Mouse (Mus musculus) intestine, embryonic 16.5 days (tissue): ENCODE results near the gene Vgll4. TPM values are rescaled to one million over a fixed set of nuclear protein-coding genes. Genes with fewer than 3 reads are reported as not detected.
"Not testable (repeated sequence)": the region's sequence is repeated elsewhere in the genome, so short reads cannot be mapped to it uniquely, and the experiment has no call there.

Source experiments
- ATAC-seq: fragments of 200-750 bp; cut with Nextera tagmentation; 2 replicates; pipeline ENCODE4 v1.8.0; 2017; ENCODE audit warnings: moderate TSS enrichment, moderate library complexity
- H3K27ac ChIP-seq: fragments of 300-500 bp; sonication (generic); 2 replicates; pipeline ENCODE4 v1.5.1; 2014; ENCODE audit warnings: mild to moderate bottlenecking, low read length
- H3K27me3 ChIP-seq: fragments of 300-500 bp; sonication (generic); replicated peaks from 2 replicates; pipeline ENCODE4 v1.6.1; 2014; ENCODE audit warnings: low read length, control low read depth, mixed read lengths; ENCODE audit not compliant: control insufficient read depth, insufficient read depth
- H3K36me3 ChIP-seq: fragments of 300-500 bp; sonication (generic); 2 replicates; pipeline ENCODE4 v1.6.1; 2014; ENCODE audit warnings: low read length, control low read depth; ENCODE audit not compliant: control insufficient read depth, insufficient read depth
- H3K4me1 ChIP-seq: fragments of 300-500 bp; sonication (generic); 2 replicates; pipeline ENCODE4 v1.6.1; 2014; ENCODE audit warnings: low read length, control low read depth, mixed read lengths; ENCODE audit not compliant: control insufficient read depth, insufficient read depth
- H3K4me2 ChIP-seq: fragments of 300-500 bp; sonication (generic); 2 replicates; pipeline ENCODE4 v1.6.1; 2014; ENCODE audit warnings: low read depth, low read length, control low read depth
- H3K4me3 ChIP-seq: fragments of 300-500 bp; sonication (generic); 2 replicates; pipeline ENCODE4 v1.5.1; 2014; ENCODE audit warnings: mild to moderate bottlenecking, low read length
- H3K9ac ChIP-seq: fragments of 300-500 bp; sonication (generic); 2 replicates; pipeline ENCODE4 v1.6.1; 2014; ENCODE audit warnings: low read depth, low read length
- H3K9me3 ChIP-seq: fragments of 300-500 bp; sonication (generic); 2 replicates; pipeline ENCODE4 v1.6.1; 2016; ENCODE audit warnings: low read length, control low read depth; ENCODE audit not compliant: control insufficient read depth
- WGBS: fragments of 180-500 bp; shearing (Covaris S2); extraction: QIAGEN DNeasy Blood & Tissue Kit; methylation state at CpG from one replicate; pipeline ENCODE4 v1.1.7; 2014; 5-methylcytosine and 5-hydroxymethylcytosine counted together
- polyA plus RNA-seq: library from polyadenylated mRNA; unstranded; fragments of >200 nt; fragmentation: Nextera tagmentation; extraction: Ambion mirVana; gene quantifications from 2 replicates; pipeline ENCODE4 v1.2.1, GENCODE M21; 2015

Gene Vgll4
- polyA plus RNA-seq, 1 experiment from 2014 or later = 75.7 TPM

- Histone ChIP-seq H3K27me3 (no peaks in the 10 kb centered on the region), H3K27ac (no peak overlapping the region)
- no peak for ATAC-seq
These were observed 42.4 kb downstream of the Vgll4 start for GRCm38 (mm10) chr6:114927400-114927799.

GRCm38 (mm10) chr6:114926369-114927157 lies 43.2 kb downstream of the Vgll4 start:
- no peak overlapping the region for H3K27ac ChIP-seq
- peaks cover 6% of the 10 kb centered on the region; the same call in 1 of the 2 replicates for H3K36me3 ChIP-seq
- H3K4me3 ChIP-seq = no peak overlapping the region
- H3K9ac ChIP-seq = no peak overlapping the region
- WGBS = 28% methylated on average over 6 of the region's 6 CpGs
- no peak for ATAC-seq
- 0 out of 2 replicates have a peak, but pooled peaks cover 6% of the 10 kb centered on the region for H3K9me3 ChIP-seq
- H3K27me3 ChIP-seq = no peaks in the 10 kb centered on the region
- no peak overlapping the region for H3K4me2 ChIP-seq
- peaks cover 20% of the 10 kb centered on the region for H3K4me1 ChIP-seq

More at GRCm38 (mm10) chr6:114927400-114927799, 42.4 kb downstream of the Vgll4 start:
- no peak overlapping the region for H3K4me3 ChIP-seq
- no peak overlapping the region for H3K4me2 ChIP-seq
- H3K9ac ChIP-seq = no peak overlapping the region
- H3K9me3 ChIP-seq = 0 out of 2 replicates have a peak, but pooled peaks cover 6% of the 10 kb centered on the region
- peaks cover 22% of the 10 kb centered on the region; the same call in 1 of the 2 replicates for H3K4me1 ChIP-seq
- WGBS = 90% methylated on average over 5 of the region's 5 CpGs
- peaks cover 6% of the 10 kb centered on the region; the same call in 1 of the 2 replicates for H3K36me3 ChIP-seq

- 0 out of 2 replicates have a peak, but pooled peaks cover 6% of the 10 kb centered on the region for H3K9me3 ChIP-seq
- peaks cover 8% of the 10 kb centered on the region for H3K4me1 ChIP-seq
- H3K9ac ChIP-seq = no peak overlapping the region
- no peak overlapping the region for H3K27ac ChIP-seq
- H3K36me3 ChIP-seq = peaks cover 6% of the 10 kb centered on the region; the same call in 1 of the 2 replicates
- 86% methylated on average over 4 of the region's 4 CpGs for WGBS
- H3K4me2 ChIP-seq = no peak overlapping the region
- H3K27me3 ChIP-seq = no peaks in the 10 kb centered on the region
- no peak overlapping the region for H3K4me3 ChIP-seq
- ATAC-seq = no peak
These were observed 44.6 kb downstream of the Vgll4 start for GRCm38 (mm10) chr6:114925196-114925595.

GRCm38 (mm10) chr6:114922355-114923096 lies 47.3 kb downstream of the Vgll4 start:
- H3K4me1 ChIP-seq = peaks cover 23% of the 10 kb centered on the region
- not testable (repeated sequence) for ATAC-seq
- WGBS = 59% methylated on average over 7 of the region's 7 CpGs

GRCm38 (mm10) chr6:114921632-114922354 lies 48.0 kb downstream of the Vgll4 start:
- Histone ChIP-seq H3K9me3 (0 out of 2 replicates have a peak, but pooled peaks cover under 1% of the 10 kb centered on the region), H3K9ac (peak overlapping the region; percentile 82), H3K4me3 (peak overlapping the region; percentile 62), H3K27me3 (no peaks in the 10 kb centered on the region), H3K27ac (peak overlapping the region; percentile 90), H3K4me1 (peaks cover 30% of the 10 kb centered on the region), H3K36me3 (peaks cover under 1% of the 10 kb centered on the region; the same call in 1 of the 2 replicates), H3K4me2 (peak overlapping the region; percentile 75)
- WGBS = 4% methylated on average over 15 of the region's 15 CpGs
- ATAC-seq = peak; percentile 92

More at GRCm38 (mm10) chr6:114922355-114923096, 47.3 kb downstream of the Vgll4 start:
- not testable (repeated sequence) for H3K27me3 ChIP-seq, H3K4me3 ChIP-seq, H3K36me3 ChIP-seq, H3K4me2 ChIP-seq, H3K9ac ChIP-seq, H3K27ac ChIP-seq, H3K9me3 ChIP-seq

- peak overlapping the region; percentile 62 for H3K4me3 ChIP-seq
- H3K9ac ChIP-seq = peak overlapping the region; percentile 82
- 2% methylated on average over 17 of the region's 17 CpGs for WGBS
- peak overlapping the region; percentile 90 for H3K27ac ChIP-seq
- peak overlapping the region; percentile 75 for H3K4me2 ChIP-seq
- ATAC-seq = peak; percentile 39; the same call in 1 of the 2 replicates
- no peaks in the 10 kb centered on the region for H3K27me3 ChIP-seq
- H3K4me1 ChIP-seq = peaks cover 39% of the 10 kb centered on the region
- H3K36me3 ChIP-seq = no peaks in the 10 kb centered on the region
- H3K9me3 ChIP-seq = no peaks in the 10 kb centered on the region
These were observed 49.0 kb downstream of the Vgll4 start for GRCm38 (mm10) chr6:114920523-114921445.

GRCm38 (mm10) chr6:114919670-114920313 lies 50.0 kb downstream of the Vgll4 start:
- H3K4me1 ChIP-seq = peaks cover 49% of the 10 kb centered on the region
- H3K27ac ChIP-seq = peak overlapping the region; percentile 90
- 12% methylated on average over 9 of the region's 9 CpGs for WGBS
- no peaks in the 10 kb centered on the region for H3K9me3 ChIP-seq
- H3K4me3 ChIP-seq = peak overlapping the region; percentile 62
- H3K27me3 ChIP-seq = no peaks in the 10 kb centered on the region
- no peak for ATAC-seq
- peak overlapping the region; percentile 75 for H3K4me2 ChIP-seq
- peak overlapping the region; percentile 82 for H3K9ac ChIP-seq
- no peaks in the 10 kb centered on the region for H3K36me3 ChIP-seq

GRCm38 (mm10) chr6:114918994-114919393 lies 50.8 kb downstream of the Vgll4 start:
- Histone ChIP-seq H3K27me3 (no peaks in the 10 kb centered on the region), H3K9ac (peak overlapping the region; percentile 82), H3K4me1 (peaks cover 56% of the 10 kb centered on the region), H3K36me3 (no peaks in the 10 kb centered on the region), H3K4me2 (peak overlapping the region; percentile 75), H3K9me3 (no peaks in the 10 kb centered on the region), H3K4me3 (peak overlapping the region; percentile 62), H3K27ac (peak overlapping the region; percentile 90; the same call in 1 of the 2 replicates)
- no peak for ATAC-seq
- WGBS = 77% methylated on average over 9 of the region's 9 CpGs
